Mouse (Mus musculus) fibroblast of lung, adult 2 months (primary cell): ENCODE measurements around the gene Wdr70.

Experiments
- DNase-seq: peaks from one replicate; pipeline ENCODE4 v3.0.0-alpha.2; 2011; ENCODE audit warnings: low read depth

Gene Wdr70

GRCm38 (mm10) chr15:8030643-8031042 lies 68.4 kb downstream of the Wdr70 start:
- no peak for DNase-seq

DNA sequence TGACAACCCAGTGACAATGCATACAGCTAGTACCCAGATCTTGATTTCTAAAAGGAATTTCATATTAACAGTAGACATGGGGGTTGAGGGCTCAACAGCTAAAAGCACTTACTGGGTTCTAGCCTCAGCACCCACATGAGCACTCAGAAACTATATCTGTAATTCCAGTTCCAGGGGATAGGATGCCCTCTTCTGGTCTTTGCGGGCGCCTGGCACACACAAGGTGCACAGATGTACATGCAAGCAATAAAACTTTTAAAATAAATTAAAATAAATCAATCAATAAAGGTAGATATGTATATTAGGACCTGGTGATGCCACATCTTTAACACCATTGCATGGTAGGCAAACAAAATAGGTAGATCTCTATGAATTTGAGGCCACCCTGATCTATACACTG lies 71.5 kb downstream of the Wdr70 start:
- no peak for DNase-seq

GRCm38 (mm10) chr15:8011418-8011817 lies 87.6 kb downstream of the Wdr70 start:
- DNase-seq, result no peak

DNA sequence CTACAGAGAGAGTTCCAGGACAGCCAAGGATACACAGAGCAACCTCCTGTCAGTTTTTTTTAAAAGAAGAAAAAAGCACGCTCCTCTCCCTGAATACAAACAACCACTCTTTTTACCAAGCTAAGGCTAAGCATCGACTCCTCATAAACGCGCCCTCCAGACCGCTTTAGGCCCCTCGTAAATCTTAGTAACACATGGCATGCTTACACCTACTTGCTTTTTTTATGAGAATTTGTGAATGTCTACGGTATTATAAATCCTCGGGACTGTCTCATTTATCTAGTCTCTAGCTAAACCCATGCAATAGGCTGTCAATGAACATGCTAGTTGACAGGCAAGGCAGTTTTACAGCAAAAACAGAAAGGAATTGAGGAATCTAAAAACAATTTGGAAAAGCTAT lies 91.6 kb downstream of the Wdr70 start:
- DNase-seq, result no peak

- DNase-seq, result no peak
Measured at GRCm38 (mm10) chr15:8006056-8006455, 93.0 kb downstream of the Wdr70 start.

DNA sequence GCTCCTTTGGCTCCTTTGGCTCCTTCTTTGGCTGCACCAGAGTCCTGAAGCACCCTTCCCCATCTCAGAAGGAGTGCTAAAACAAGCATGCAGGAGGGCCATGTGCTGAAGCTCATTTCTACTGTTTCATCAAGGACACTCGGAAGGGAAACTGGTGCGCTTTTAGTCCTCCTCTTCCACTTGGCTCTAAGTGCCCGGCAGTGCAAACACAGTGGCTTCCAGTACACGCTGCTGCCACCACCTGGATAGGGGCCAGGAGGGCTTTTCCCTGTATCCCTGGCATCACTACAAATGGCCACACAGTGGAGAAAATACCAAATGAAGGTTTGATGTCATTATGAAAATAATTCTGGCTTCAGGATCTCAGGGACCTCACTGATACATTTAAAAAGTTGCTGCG lies 93.5 kb downstream of the Wdr70 start:
- DNase-seq, result no peak

DNA sequence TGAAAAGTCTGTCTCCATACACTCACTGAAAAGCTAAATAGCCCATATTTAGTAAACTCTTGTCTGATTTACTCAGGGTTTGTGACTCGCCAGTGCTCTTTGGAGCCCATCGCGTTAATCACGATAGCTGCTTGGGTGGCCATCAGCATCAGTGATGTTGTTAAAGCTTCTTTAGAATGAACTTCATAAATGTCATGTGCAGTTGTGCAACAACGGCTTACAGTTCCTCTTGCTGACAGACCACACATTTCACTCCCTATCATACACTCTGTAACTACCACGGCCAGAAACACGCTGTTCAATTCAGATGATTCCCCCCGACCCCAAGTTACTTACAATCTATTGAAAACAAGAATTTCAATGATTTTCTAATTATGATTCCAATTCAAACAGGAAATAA lies 95.2 kb downstream of the Wdr70 start:
- no peak for DNase-seq

DNA sequence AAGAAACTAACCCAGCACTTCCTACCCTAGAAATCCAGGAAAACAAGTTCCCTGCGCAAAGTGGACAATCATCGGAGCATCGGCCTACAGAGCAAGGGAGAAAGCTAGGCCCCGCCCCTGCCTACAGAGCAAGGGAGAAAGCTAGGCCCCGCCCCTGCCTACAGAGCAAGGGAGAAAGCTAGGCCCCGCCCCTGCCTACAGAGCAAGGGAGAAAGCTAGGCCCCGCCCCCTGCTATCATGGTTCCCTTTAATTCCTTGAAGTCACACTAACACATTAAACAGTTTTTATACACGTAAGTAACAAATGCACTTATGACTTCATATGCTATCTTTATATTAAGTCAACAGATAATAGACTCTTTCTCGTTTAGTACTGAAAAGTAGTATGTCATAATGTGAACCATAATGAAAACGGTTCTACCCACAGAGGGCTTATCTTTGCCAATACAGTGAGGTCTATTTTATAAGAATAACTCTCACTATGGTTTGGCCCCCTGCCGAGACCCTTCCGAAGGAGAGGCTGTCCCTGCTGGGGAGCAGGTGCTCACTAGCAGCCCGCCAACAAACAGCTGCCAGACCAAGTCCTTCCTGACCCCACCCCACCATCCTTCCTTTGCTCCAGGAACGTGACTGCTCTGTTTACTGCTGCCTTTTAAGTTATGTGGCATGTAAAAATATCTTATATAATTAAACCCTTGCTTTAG lies 100.0 kb downstream of the Wdr70 start:
- no peak for DNase-seq

DNA sequence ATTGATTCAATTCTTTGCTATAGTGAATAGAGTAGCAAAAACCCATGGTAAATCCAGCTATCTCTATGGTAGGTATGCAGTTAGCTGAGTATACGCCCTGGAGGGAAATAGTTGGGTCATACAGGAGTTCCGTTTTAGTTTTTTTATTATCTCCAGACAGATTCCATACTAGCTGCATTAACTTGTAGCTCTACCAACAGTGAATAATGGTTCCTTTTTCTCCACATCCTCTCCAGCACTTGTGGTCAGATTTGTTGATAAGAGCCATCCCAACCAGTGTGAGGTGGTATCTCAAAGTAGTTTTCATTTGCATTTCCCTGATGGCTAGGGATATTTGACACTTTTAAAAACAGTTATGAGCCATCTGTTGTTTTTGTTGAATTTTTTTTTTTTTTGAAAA lies 100.9 kb downstream of the Wdr70 start:
- DNase-seq, result no peak

GRCm38 (mm10) chr15:7993721-7994120 lies 105.3 kb downstream of the Wdr70 start:
- no peak for DNase-seq

DNA sequence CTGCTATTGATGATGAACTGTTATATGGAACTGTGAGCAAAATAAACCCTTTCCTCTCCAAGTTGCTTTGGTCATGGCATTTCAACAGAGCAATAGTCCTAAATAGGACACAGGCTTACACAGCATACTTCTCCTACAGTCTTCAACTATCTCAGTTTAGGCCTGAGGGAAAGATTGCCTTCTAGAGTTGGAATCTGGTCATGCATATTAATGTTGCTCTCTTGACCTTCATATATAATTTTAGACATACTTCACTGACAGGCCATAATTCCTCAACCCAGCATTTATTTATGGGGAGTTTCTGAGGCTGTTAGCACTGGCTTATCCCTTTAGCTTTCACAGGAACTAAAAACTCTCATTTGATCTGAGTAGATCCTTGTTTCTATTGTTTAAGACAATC lies 108.9 kb downstream of the Wdr70 start:
- no peak for DNase-seq

DNA sequence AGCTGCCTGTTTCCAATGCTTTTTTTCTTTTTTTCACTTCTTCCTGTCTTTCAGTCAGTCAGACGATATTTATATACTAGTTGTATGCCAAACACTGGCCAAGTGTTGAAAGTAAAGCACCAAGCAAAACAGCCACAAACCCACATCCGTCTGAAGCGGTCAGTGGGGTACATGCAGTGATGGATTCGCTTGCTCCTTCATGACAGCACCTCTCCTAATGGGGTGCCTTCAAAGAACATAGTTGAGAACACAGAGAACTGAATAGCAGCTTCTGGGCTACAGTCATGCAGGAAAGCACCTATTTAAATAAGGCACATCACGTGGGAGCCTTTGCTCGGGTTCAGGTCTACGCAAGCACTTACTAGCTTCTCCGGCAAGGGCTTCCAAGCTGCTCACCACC lies 111.6 kb downstream of the Wdr70 start:
- no peak for DNase-seq

- no peak for DNase-seq
Measured at GRCm38 (mm10) chr15:7986274-7986673, 112.7 kb downstream of the Wdr70 start.

DNA sequence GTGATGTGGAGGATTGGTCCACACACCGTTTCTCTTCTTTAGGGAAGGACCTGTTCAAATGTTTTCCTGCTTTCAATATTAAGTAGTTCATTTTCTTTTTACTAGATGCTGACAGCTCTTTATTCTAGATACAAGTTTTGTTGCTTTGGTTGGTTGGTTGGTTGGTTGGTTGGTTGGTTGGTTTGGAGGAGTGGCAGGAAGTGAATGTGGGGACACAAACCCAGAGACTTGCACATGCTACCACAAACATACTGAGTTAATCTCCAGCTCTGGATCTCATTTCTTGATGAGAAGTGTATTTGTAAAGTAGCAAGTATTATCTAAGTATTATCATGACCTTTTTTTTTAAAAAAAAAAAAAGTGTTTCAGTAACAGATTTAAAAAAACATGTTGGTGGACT lies 120.4 kb downstream of the Wdr70 start:
- DNase-seq, result no peak

- DNase-seq, result no peak
Measured at GRCm38 (mm10) chr15:7976775-7977174, 122.2 kb downstream of the Wdr70 start.

DNA sequence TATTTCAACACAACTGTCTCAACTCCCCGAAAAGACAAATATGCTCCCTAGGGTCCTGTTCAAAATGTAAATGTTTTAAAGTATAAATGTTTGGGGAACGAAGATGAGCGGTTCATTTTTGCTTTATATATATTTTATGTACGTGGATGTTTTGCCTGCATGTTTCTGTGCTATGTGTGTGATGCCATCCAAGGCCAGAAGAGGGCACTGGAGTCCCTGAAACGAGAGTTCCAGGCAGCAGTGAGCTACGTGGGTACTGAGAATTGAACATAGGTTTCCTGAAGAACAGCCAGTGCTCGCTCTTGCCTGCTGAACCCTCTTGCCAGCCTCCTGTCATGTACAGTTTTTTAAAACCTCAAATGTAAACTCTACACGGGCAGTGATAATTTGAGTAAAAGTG lies 124.6 kb downstream of the Wdr70 start:
- DNase-seq, result no peak

DNA sequence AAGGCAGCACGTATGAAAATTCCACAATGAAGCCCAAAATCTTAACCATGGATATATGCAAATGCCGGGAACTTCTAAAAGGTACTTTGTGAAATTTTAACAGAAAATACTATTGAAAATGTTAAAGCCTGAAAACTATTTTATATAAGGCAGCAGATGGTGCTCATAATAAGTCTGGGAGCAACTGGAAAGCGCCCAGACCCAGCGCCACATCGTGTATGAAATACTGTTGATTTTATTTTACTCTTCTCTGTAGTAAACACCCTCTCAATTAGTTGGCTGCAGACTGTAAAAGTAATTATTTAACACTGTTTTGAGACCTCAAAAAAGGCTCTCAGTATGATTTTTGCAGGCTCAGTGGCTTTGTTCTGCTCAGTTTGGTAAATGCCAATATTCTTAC lies 126.5 kb downstream of the Wdr70 start:
- DNase-seq, result no peak

DNA sequence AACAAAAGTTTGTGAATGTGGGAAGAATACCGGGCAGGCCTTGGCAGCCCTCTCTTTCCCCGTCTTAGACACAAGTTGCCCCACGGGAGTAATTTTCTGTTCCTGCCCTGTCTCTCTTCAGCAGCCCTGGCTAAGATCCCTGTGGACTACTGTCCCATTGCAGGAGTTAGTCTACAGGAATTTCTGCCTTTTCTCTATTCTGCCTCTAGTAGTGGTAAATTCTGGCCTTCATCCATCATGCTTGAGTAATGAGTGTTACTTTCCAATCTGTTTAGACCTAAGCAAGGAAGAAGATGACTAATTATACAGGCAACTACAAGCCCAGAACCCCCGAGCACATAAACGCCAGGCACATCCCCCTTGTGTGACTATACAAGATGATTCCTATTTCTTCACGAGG lies 136.2 kb downstream of the Wdr70 start:
- no peak for DNase-seq

GRCm38 (mm10) chr15:7961489-7961888 lies 137.5 kb downstream of the Wdr70 start:
- DNase-seq, result no peak

- DNase-seq, result no peak
Measured at GRCm38 (mm10) chr15:7956899-7957298, 142.1 kb downstream of the Wdr70 start.

GRCm38 (mm10) chr15:7950561-7950960 lies 148.4 kb downstream of the Wdr70 start:
- no peak for DNase-seq

DNA sequence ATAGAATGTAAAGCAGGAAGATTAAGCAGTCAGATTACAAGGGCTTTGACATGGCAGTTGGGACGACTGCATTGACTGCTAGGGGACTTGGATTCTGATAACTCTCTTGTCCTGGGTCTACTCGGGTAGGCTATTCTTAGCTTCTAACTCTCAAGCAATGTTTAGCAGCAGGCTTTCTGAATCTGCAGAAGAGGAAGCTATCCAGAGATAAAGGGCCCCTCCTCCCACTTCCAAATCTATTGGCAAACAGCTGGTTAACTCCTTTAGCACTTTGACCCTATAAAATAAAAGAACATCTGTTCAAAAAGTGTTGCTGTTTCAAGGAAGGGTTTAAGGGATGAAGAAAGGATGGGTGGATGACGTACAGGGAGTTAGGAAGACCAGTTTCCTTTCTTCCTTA lies 157.3 kb downstream of the Wdr70 start:
- no peak for DNase-seq

DNA sequence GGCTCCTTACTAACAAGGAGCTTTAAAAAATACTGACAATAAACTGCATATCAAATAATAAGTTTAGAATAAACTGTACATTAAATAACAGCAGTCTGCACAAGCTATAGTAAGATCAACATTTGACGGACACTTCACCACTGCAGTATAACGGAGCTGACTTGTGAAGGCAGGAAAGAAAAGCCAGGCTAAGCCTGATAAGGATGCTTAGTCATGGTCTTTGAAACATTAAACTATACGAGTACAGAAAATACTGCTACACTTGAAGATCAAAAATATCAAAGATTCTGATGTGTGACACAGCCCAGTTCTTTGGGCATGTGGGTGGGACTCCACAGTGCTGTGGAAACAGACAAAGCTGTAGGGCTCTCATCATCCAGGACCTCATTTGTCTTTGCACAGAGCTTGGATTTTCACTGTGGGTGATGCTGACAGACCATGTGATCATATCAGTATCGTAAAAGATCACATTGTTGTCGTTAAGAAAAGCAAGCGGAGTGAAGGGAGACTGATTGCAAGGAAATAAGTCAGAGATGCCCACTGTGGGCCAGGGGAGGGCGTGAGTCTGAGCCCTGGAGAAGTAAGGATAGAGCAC lies 163.3 kb downstream of the Wdr70 start:
- DNase-seq, result no peak

GRCm38 (mm10) chr15:7934580-7934979 lies 164.4 kb downstream of the Wdr70 start:
- no peak for DNase-seq
